Mouse (Mus musculus) limb, embryonic 14.5 days (tissue): ENCODE measurements at regions not wholly inside any gene's neighbourhood (a gene's known extent, or its start where the extent isn't known, plus 50 kb on each side); places are given as distances from the start of the nearest gene placed in this dataset.

Experiments used
- ATAC-seq: fragments of 200-750 bp; cut with Nextera tagmentation; 2 replicates; pipeline ENCODE4 v1.8.0; 2017; ENCODE audit warnings: low read depth, moderate number of reproducible peaks, moderate TSS enrichment; ENCODE audit not compliant: low FRiP score
- DNase-seq: peaks from one replicate; pipeline ENCODE4 v3.0.0-alpha.2; 2015; ENCODE audit warnings: low spot score
- H3K27ac ChIP-seq: fragments of 300-500 bp; sonication (generic); replicated peaks from 2 replicates; pipeline ENCODE4 v1.5.1; 2014; ENCODE audit warnings: low read depth, mild to moderate bottlenecking, low read length, moderate library complexity, mixed read lengths
- H3K27me3 ChIP-seq: fragments of 300-500 bp; sonication (generic); 2 replicates; pipeline ENCODE4 v1.6.1; 2014; ENCODE audit warnings: low read length, mixed read lengths; ENCODE audit not compliant: control insufficient read depth, insufficient read depth
- H3K36me3 ChIP-seq: fragments of 300-500 bp; sonication (generic); 2 replicates; pipeline ENCODE4 v1.6.1; 2014; ENCODE audit warnings: mild to moderate bottlenecking, low read length, moderate library complexity, mixed read lengths; ENCODE audit not compliant: control insufficient read depth, insufficient read depth
- H3K4me1 ChIP-seq: fragments of 300-500 bp; sonication (generic); 2 replicates; pipeline ENCODE4 v1.6.1; 2014; ENCODE audit warnings: antibody characterized with exemption, low read length, mixed read lengths; ENCODE audit not compliant: control insufficient read depth, insufficient read depth
- H3K4me2 ChIP-seq: fragments of 300-500 bp; sonication (generic); replicated peaks from 2 replicates; pipeline ENCODE4 v1.6.1; 2014; ENCODE audit warnings: low read depth, mild to moderate bottlenecking, low read length, moderate library complexity; ENCODE audit not compliant: severe bottlenecking
- H3K4me3 ChIP-seq: fragments of 300-500 bp; sonication (generic); replicated peaks from 2 replicates; pipeline ENCODE4 v1.5.1; 2014; ENCODE audit warnings: low read length
- H3K9ac ChIP-seq: fragments of 300-500 bp; sonication (generic); 2 replicates; pipeline ENCODE4 v1.6.1; 2014; ENCODE audit warnings: mild to moderate bottlenecking, low read depth, low read length, moderate library complexity; ENCODE audit not compliant: severe bottlenecking
- H3K9me3 ChIP-seq: fragments of 300-500 bp; sonication (generic); 2 replicates; pipeline ENCODE4 v1.6.1; 2016; ENCODE audit warnings: low read length; ENCODE audit not compliant: control insufficient read depth
- POLR2A ChIP-seq: fragments of 200-500 bp; IDR thresholded peaks from 2 replicates; pipeline ENCODE4 v1.8.0; 2012; ENCODE audit warnings: inconsistent platforms, mild to moderate bottlenecking, moderate library complexity, borderline replicate concordance; ENCODE audit not compliant: insufficient read depth, insufficient read length; ENCODE audit errors: extremely low read depth
- WGBS: fragments of 180-500 bp; shearing (Covaris S2); extraction: QIAGEN DNeasy Blood & Tissue Kit; methylation state at CpG from one replicate; pipeline ENCODE4 v1.1.7; 2014; 5-methylcytosine and 5-hydroxymethylcytosine counted together

DNA sequence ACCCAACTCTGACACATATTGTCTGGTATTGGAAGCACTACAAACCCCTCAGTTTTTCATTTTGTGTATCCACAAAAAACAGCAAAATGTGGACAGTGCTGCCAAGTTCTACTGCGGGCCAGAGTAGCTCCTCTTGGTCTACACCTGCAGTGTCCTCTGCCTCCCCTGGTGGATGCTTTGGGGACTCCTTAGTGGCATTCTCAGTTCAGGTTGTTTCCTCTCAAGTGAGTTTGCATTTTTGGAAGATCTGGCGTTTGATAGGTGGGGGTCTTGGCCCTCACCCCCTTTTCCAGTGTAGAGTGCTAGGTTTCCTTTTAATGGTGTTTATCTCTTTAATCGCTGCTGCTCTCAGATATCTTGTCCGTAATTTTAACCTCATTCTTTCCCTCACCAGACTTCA lies 137.1 kb downstream of the 4933412E24Rik start:
- Histone ChIP-seq H3K27ac (no peak overlapping the region), H3K4me1 (no peaks in the 10 kb centered on the region), H3K27me3 (no peaks in the 10 kb centered on the region), H3K36me3 (no peaks in the 10 kb centered on the region), H3K9ac (no peak overlapping the region), H3K9me3 (no peaks in the 10 kb centered on the region), H3K4me2 (no peak overlapping the region), H3K4me3 (no peak overlapping the region)
- DNase-seq (no peak), ATAC-seq (no peak)
- TF ChIP-seq POLR2A, result no peak
- WGBS, result 86% methylated on average over 4 of the region's 4 CpGs

DNA sequence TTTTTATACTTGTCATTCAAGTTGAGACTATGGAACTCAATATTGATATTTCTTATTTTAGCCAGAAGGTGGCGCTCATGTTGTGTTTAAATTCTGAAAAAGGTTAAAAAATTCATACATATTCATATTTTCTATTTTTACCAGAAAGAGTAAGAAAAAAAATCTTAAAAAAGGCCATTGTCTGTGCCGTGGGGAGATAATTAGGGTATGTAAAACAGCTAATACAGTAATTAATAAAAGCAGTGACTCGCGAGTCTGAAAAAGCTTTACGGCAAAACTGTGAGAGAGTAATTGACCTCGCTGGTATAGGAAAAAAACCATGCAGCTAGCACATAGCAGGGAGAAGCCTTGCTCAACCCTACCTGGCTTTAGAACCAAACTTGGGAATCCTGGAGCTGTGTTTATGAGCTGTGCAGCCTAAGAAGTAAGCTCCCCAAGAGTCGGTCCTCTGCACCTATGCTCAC lies 140.1 kb downstream of the 4933412E24Rik start:
- 66% methylated on average over 7 of the region's 7 CpGs for WGBS
- no peak for ATAC-seq

DNA sequence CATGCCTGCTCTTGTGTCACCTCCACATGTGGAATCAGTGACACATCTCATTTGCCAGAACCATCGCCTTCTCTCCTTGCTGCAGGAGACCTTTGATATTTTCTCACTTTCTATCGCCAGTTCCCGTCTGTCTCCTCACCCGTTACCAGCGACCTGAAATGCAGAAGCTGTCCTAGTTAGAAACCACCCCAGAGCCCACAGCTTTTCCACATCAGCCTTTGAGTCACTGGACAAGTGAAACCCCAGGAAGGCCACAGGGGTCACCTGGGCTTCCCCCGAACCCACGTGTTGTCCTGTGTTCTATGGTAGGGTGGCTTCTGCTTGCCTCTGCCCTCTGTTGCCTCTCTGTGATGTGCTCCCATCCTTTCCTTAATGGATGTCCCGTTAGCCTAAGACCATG lies 149.7 kb downstream of the 4933412E24Rik start:
- Histone ChIP-seq H3K4me1 (no peaks in the 10 kb centered on the region), H3K27ac (no peak overlapping the region), H3K9me3 (no peaks in the 10 kb centered on the region), H3K4me2 (no peak overlapping the region), H3K4me3 (no peak overlapping the region), H3K36me3 (no peaks in the 10 kb centered on the region), H3K27me3 (no peaks in the 10 kb centered on the region), H3K9ac (no peak overlapping the region)
- no peak for DNase-seq
- no peak for ATAC-seq
- whole genome bisulfite sequencing, result 89% methylated on average over 8 of the region's 8 CpGs
- no peak for TF ChIP-seq POLR2A

More for the DNA sequence above, 140.1 kb downstream of the 4933412E24Rik start:
- H3K36me3 ChIP-seq, result no peaks in the 10 kb centered on the region
- H3K4me1 ChIP-seq, result no peaks in the 10 kb centered on the region
- no peak for TF ChIP-seq POLR2A
- H3K27ac ChIP-seq, result no peak overlapping the region
- H3K27me3 ChIP-seq, result no peaks in the 10 kb centered on the region
- H3K9ac ChIP-seq, result no peak overlapping the region
- no peak overlapping the region for H3K4me2 ChIP-seq
- DNase-seq, result no peak
- no peak overlapping the region for H3K4me3 ChIP-seq
- H3K9me3 ChIP-seq, result no peaks in the 10 kb centered on the region

DNA sequence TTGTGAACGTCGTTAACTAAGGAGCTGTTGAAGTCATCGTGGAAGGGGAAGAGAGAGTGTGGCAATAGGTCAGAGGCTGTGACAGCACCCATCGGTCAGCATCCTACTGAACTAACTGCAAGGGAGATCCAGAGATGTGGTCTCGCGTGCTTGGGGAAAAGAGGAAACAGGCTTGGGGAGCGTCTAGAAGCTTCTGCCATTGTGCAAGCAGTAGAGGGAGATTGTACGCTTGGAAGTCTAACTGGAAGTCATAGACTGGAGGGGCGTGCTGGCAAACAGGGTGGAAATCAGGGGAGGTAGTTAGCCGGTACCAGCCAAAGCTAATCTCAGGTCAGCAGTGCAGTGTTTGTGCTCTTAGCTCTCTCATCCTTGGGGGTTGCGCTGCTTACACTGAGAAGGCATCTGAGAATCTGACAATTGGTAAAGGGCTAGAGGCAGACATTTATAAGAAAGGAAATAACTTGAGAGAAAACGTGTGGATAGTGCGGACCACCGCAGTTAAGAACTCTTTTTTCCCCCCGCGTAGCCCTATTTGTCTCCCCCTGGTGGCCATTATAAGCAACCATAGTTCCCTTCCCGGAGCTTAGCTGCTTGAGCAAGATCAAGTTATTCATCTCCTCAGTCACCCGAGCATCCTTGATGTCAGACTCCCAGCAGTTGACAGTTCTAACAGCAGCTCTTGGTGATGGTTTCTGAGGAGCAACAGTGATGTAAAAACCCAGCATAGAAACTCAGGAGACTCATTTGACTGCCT lies 151.5 kb downstream of the 4933412E24Rik start:
- Histone ChIP-seq H3K4me2 (peak overlapping the region; percentile 36), H3K9ac (no peak overlapping the region), H3K4me1 (no peaks in the 10 kb centered on the region), H3K4me3 (no peak overlapping the region), H3K27me3 (no peaks in the 10 kb centered on the region), H3K27ac (no peak overlapping the region), H3K36me3 (no peaks in the 10 kb centered on the region), H3K9me3 (no peaks in the 10 kb centered on the region)
- DNase-seq, result peak; percentile 33
- no peak for TF ChIP-seq POLR2A
- WGBS, result 49% methylated on average over 18 of the region's 18 CpGs
- ATAC-seq, result no peak; the same call in 1 of the 2 replicates

- TF ChIP-seq POLR2A, result no peak
- Histone ChIP-seq H3K9me3 (no peaks in the 10 kb centered on the region), H3K36me3 (no peaks in the 10 kb centered on the region), H3K27me3 (no peaks in the 10 kb centered on the region), H3K4me3 (no peak overlapping the region), H3K27ac (no peak overlapping the region), H3K4me1 (no peaks in the 10 kb centered on the region), H3K4me2 (no peak overlapping the region), H3K9ac (no peak overlapping the region)
- 63% methylated on average over 12 of the region's 12 CpGs for WGBS
- DNase-seq (no peak), ATAC-seq (no peak)
Measured at GRCm38 (mm10) chr15:59852271-59853000, 164.0 kb downstream of the 4933412E24Rik start.
